Mouse (Mus musculus): Measurements from ENCODE around the gene Zfc3h1.

DNA sequence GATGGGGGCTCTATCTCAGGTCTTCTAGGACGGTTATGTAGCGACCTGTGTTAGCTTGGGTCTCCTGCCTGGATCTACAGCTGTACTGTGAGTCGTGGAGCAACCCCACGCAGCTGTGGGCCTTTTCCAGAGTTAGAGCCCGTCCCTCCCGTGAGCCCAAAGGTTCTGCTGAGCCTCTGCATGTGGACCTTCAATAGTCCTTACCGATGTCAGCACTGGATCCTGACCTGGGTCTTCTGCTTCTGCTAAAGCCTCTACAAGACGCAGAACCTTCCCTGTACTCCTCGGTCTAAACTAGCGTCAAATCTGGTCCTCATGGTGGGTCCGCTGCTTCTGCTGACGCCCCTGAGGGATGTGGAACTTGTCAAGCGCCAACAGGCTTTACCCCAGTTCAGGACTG, 63.9 kb downstream of the Zfc3h1 start:
- no peak for TF ChIP-seq FLI1 (IDR thresholded peaks at IDR 0.05; ENCODE audit: low read length)
- TF ChIP-seq GATA1 (IDR thresholded peaks at IDR 0.05; ENCODE audit: borderline replicate concordance, low read length): no peak
